Mouse (Mus musculus): Measurements from ENCODE around the gene Thap3. TPM values are rescaled to one million over a fixed set of nuclear protein-coding genes. Genes with fewer than 3 reads are reported as not detected.

Thap3 gene
- total RNA-seq, 2 experiments from 2014 or later: 26.8 to 29.7 TPM

- TF ChIP-seq CTCF (conservative IDR thresholded peaks at IDR 0.05): no peak
- no peak for DNase-seq (ENCODE audit: low spot score in 2 of 2)
- Histone ChIP-seq H3K4me3 (peak overlapping the region; percentile 61), H3K27ac (peak overlapping the region; percentile 98)
Measured at GRCm38 (mm10) chr4:151989110-151989488, 302 bp upstream of the Thap3 start.

DNA sequence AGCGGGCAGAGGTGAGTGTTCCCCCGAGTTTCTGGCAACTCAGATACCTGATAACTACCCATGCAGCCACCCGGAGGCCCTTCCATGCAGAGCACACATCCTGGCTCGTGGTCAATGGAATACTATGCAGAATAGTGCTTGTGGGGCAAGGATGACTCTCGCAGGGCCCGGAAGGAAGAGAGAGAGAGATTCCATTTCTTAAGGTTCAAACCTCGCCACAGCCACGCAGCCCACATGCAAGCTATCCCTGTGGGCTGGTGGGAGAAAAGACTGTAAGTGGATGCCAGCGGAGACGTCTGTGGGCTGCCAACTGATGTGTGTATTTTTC is 819 bp downstream of the Thap3 start:
- peak overlapping the region; percentile 61 for H3K4me3 ChIP-seq
- no peak for TF ChIP-seq CTCF (conservative IDR thresholded peaks at IDR 0.05)
- H3K27ac ChIP-seq: peak overlapping the region; percentile 98
- DNase-seq (ENCODE audit: low spot score in 2 of 2): no peak

GRCm38 (mm10) chr4:151986650-151987049 is 2.1 kb downstream of the Thap3 start:
- Histone ChIP-seq H3K27ac (no peak overlapping the region), H3K4me3 (no peak overlapping the region)
- no peak for TF ChIP-seq CTCF (conservative IDR thresholded peaks at IDR 0.05)
- no peak for DNase-seq (ENCODE audit: low spot score in 2 of 2)

GRCm38 (mm10) chr4:151985886-151986285 is 2.9 kb downstream of the Thap3 start:
- no peak for DNase-seq (ENCODE audit: low spot score in 2 of 2)
- Histone ChIP-seq H3K4me3 (no peak overlapping the region), H3K27ac (no peak overlapping the region)
- TF ChIP-seq CTCF (conservative IDR thresholded peaks at IDR 0.05): no peak

DNA sequence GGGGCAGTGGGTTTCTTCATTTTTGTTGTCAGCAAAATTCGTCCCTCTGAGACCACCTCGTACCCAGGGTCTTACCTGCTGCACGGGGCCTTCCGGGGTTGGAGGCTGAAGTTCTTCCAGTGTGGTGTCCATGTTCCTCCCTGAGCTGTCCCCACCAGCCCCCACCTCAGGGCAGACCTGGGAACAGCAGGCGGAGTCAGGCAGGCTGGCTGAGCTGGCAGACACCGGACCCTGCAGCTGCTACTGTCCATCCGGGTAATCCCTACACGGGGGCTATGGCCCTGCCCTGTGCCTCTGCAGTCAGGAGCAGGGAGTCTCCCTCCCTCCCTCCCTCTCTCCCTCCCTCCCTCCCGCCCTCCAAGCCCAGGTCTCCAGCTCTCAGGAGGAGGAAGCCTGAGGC is 5.2 kb downstream of the Thap3 start:
- no peak for DNase-seq (ENCODE audit: low spot score in 2 of 2)
- H3K27ac ChIP-seq: no peak overlapping the region
- no peak overlapping the region for H3K4me3 ChIP-seq
- TF ChIP-seq CTCF (conservative IDR thresholded peaks at IDR 0.05): no peak

GRCm38 (mm10) chr4:151983043-151983442 is 5.8 kb downstream of the Thap3 start:
- Histone ChIP-seq H3K4me3 (no peak overlapping the region), H3K27ac (no peak overlapping the region)
- DNase-seq (ENCODE audit: low spot score in 2 of 2): no peak
- TF ChIP-seq CTCF (conservative IDR thresholded peaks at IDR 0.05): no peak

DNA sequence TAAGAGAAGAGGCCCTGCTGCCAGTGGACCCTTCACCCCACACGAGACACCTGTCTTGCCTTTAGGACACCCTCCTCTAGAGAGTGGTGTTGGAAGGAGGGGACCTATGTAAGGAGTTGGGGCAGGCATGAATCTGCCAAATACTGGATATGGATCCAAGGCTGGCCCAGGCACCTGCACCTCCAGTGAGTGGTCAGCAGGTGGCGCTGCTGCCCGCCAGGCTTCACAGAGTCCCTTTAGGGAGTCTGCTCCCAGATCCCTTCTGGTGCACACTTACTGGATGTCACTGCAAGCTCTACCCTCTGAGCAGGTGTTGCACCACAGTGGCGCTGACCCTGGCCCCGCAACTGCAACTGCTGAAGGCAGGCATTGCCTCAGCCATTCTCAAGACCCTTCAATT is 7.4 kb downstream of the Thap3 start:
- peak; percentile 76 to 88 for DNase-seq (ENCODE audit: low spot score in 2 of 2)
- Histone ChIP-seq H3K4me3 (no peak overlapping the region), H3K27ac (no peak overlapping the region)
- TF ChIP-seq CTCF (conservative IDR thresholded peaks at IDR 0.05): peak; percentile 97

DNA sequence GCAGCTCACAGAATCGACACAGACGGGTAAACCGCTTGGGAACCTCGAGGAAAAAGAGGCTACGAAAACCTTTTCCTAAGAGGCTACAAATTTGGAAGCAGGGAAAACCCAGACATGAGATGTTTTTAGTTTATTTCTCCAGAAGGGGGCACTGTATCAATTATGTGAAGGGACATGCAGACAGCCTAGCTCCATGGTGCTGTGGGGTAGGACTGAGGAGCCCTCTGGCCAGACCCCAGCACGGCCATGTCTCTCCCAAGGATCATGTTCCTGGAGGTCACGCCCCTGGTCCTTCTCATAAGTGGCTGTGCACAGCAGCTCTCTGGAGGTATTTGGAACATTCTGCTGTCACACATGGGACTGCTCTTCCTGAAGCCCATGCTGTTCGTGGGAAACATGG is 8.1 kb downstream of the Thap3 start:
- no peak for DNase-seq (ENCODE audit: low spot score in 2 of 2)
- H3K27ac ChIP-seq: no peak overlapping the region
- peak; percentile 75 for TF ChIP-seq CTCF (conservative IDR thresholded peaks at IDR 0.05)
- H3K4me3 ChIP-seq: no peak overlapping the region

DNA sequence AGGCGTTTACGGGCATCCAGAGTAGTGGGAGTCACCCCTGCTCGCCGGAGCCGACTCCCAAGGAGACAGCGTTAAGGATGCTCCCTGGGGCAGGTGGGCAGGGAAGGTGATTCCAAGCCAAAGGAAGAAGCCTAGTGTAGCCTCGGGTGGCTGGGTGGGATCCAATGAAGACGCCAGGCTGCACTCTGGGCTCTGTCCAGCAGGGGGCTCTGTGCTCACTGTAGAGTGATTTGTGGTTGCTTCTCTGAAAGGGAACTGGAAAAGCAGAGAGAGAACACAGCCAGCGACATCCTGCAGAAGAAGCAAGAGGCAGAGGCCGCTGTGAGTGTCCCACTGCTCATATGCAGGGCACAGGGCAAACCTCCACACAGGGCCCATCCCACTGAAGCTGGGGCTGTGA is 11.0 kb downstream of the Thap3 start:
- peak; percentile 97 for TF ChIP-seq CTCF (conservative IDR thresholded peaks at IDR 0.05)
- Histone ChIP-seq H3K4me3 (no peak overlapping the region), H3K27ac (peak overlapping the region; percentile 36; the same call in 1 of the 2 replicates)
- peak; percentile 81 to 95 for DNase-seq (ENCODE audit: low spot score in 2 of 2)

DNA sequence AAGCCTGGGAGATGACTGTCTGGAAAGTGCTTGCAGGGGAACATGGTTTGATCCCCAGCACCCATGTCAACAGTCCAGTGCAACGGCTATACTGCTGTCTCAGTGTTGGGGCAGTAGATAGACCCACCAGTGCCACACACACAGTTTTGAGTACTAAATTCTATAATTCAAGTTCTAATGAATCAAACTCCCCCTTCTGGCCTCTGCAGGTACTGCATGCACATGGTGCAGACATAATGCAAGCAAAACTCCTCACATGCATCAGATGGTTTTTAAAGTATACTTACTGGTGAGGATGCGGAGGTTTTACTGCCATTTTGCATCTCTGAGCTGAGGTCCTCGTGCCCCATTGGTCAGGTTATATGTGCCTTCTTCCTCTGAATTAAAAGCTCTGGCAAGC is 13.4 kb downstream of the Thap3 start:
- Histone ChIP-seq H3K4me3 (no peak overlapping the region), H3K27ac (no peak overlapping the region)
- DNase-seq (ENCODE audit: low spot score in 2 of 2): no peak
- peak; percentile 79 for TF ChIP-seq CTCF (conservative IDR thresholded peaks at IDR 0.05)

GRCm38 (mm10) chr4:151972221-151972967 is 16.4 kb downstream of the Thap3 start:
- no peak overlapping the region for H3K4me3 ChIP-seq
- no peak overlapping the region for H3K27ac ChIP-seq
- DNase-seq (ENCODE audit: low spot score in 2 of 2): peak in 1 of 2 experiments; percentile 53
- TF ChIP-seq CTCF (conservative IDR thresholded peaks at IDR 0.05): peak; percentile 87

DNA sequence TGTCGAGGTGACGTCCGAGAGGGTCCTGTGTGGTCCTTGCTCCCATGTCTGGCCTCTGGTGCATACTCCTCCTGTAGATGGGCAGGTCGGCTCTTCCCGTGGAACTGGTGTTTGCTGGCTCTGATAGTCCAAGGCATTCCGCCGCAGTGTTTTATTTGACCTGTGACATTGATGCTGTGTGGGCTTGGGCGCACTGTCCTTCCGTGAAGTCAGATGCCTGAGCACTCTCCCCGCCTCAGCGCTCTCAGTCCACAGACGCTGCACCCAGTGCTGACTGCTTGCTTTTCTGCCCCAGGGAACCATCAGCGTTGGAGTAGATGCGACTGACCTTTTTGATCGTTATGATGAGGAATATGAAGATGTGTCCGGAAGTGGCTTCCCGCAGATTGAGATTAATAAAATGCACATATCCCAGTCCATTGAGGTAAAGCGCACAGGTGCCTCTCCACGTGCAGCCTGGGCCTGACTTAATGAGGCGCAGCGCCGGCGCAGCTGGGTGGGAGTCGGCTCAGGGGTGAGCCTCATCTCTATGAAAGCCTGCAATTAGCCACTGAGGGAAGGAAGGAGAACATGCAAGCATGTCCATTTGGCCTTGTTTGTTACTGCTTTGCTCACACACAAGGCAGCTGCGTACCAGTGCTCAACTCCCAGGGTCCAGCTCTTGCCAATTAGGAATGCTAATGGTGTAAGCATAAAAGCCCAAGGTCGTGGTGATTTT is 20.4 kb downstream of the Thap3 start:
- Histone ChIP-seq H3K27ac (no peak overlapping the region), H3K4me3 (no peak overlapping the region)
- TF ChIP-seq CTCF (conservative IDR thresholded peaks at IDR 0.05): no peak

DNA sequence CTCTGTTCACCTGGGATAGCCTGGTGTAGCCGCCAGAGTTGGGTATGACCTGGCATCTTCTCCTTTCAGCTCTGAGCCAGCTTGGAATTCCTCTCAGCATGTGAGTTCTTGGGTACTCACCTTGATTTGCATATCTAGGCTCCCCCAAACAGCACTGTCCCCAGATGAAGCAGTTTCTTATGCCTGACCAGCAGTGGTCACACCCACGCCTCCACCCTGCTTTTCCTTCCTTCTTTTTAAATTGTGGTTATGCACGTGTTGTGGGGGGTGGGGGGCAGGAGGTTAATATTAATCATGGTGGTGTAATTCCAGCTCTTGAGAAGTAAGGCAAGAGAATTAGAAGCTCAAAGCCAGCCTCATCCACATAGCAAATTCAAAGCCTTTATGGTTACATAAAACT is 26.0 kb downstream of the Thap3 start:
- Histone ChIP-seq H3K4me3 (no peak overlapping the region), H3K27ac (no peak overlapping the region)
- no peak for TF ChIP-seq CTCF (conservative IDR thresholded peaks at IDR 0.05)
- DNase-seq (ENCODE audit: low spot score in 2 of 2): no peak

More for the DNA sequence above, 20.4 kb downstream of the Thap3 start:
- no peak for DNase-seq (ENCODE audit: low spot score in 2 of 2)

DNA sequence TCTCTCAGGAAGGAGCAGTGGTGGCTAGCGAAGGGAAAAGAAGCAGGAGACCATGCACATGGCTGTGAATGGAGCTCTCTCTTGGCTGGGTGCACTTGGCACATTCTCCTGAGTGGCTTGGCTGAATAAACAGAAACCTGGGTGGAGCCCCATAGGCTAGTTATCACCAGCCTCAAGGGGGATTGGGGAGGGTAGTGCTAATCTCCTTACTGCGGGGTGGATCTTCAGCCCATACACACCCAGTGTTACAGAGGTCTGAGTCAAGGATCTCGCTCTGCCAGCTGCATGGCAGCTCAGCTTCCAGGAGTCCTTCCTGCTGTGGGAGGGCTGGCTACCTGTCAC is 28.3 kb downstream of the Thap3 start:
- no peak for DNase-seq (ENCODE audit: low spot score in 2 of 2)
- no peak overlapping the region for H3K4me3 ChIP-seq
- TF ChIP-seq CTCF (conservative IDR thresholded peaks at IDR 0.05): no peak
- no peak overlapping the region for H3K27ac ChIP-seq
